Mouse (Mus musculus) hindbrain, embryonic 11.5 days (tissue): ENCODE data around the gene Tdrd7. TPM values are rescaled to one million over a fixed set of nuclear protein-coding genes. Genes with fewer than 3 reads are reported as not detected.

ENCODE experiments used
- ATAC-seq: fragments of 200-750 bp; cut with Nextera tagmentation; 2 replicates; pipeline ENCODE4 v1.8.0; 2017; ENCODE audit warnings: mild to moderate bottlenecking, moderate TSS enrichment, moderate library complexity; ENCODE audit not compliant: low FRiP score
- DNase-seq: peaks from one replicate; pipeline ENCODE4 v3.0.0-alpha.2; 2015; ENCODE audit warnings: low spot score
- H3K27ac ChIP-seq: fragments of 300-500 bp; sonication (generic); 2 replicates; pipeline ENCODE4 v1.5.1; 2014; ENCODE audit warnings: mild to moderate bottlenecking, low read depth, low read length
- H3K27me3 ChIP-seq: fragments of 300-500 bp; sonication (generic); 2 replicates; pipeline ENCODE4 v1.6.1; 2014; ENCODE audit warnings: mild to moderate bottlenecking, low read length, moderate library complexity, mixed read lengths; ENCODE audit not compliant: control insufficient read depth, insufficient read depth
- H3K36me3 ChIP-seq: fragments of 300-500 bp; sonication (generic); 2 replicates; pipeline ENCODE4 v1.6.1; 2014; ENCODE audit warnings: mild to moderate bottlenecking, low read length, moderate library complexity, mixed read lengths; ENCODE audit not compliant: control insufficient read depth, insufficient read depth
- H3K4me1 ChIP-seq: fragments of 300-500 bp; sonication (generic); replicated peaks from 2 replicates; pipeline ENCODE4 v1.6.1; 2014; ENCODE audit warnings: low read length, mixed read lengths; ENCODE audit not compliant: control insufficient read depth, insufficient read depth
- H3K4me2 ChIP-seq: fragments of 300-500 bp; sonication (generic); replicated peaks from 2 replicates; pipeline ENCODE4 v1.6.1; 2014; ENCODE audit warnings: mild to moderate bottlenecking, low read depth, low read length
- H3K4me3 ChIP-seq: fragments of 300-500 bp; sonication (generic); 2 replicates; pipeline ENCODE4 v1.5.1; 2014; ENCODE audit warnings: low read depth, low read length
- H3K9ac ChIP-seq: fragments of 300-500 bp; sonication (generic); 2 replicates; pipeline ENCODE4 v1.6.1; 2014; ENCODE audit warnings: low read depth, low read length
- H3K9me3 ChIP-seq: fragments of 300-500 bp; sonication (generic); 2 replicates; pipeline ENCODE4 v1.6.1; 2016; ENCODE audit warnings: low read length; ENCODE audit not compliant: control insufficient read depth
- WGBS: fragments of 180-500 bp; shearing (Covaris S2); extraction: QIAGEN DNeasy Blood & Tissue Kit; methylation state at CpG from one replicate; pipeline ENCODE4 v1.1.7; 2014; 5-methylcytosine and 5-hydroxymethylcytosine counted together
- polyA plus RNA-seq: library from polyadenylated mRNA; unstranded; fragments of >200 nt; fragmentation: Nextera tagmentation; extraction: Ambion mirVana; gene quantifications from 2 replicates; pipeline ENCODE4 v1.2.1, GENCODE M21; 2014

The Tdrd7 gene
- polyA plus RNA-seq, 1 experiment from 2014 or later = 11.7 TPM

GRCm38 (mm10) chr4:46029552-46029951, 64.4 kb downstream of the Tdrd7 start:
- H3K9me3 ChIP-seq = no peaks in the 10 kb centered on the region
- no peak overlapping the region for H3K4me3 ChIP-seq
- no peak overlapping the region for H3K27ac ChIP-seq
- no peaks in the 10 kb centered on the region for H3K36me3 ChIP-seq
- no peak for ATAC-seq
- no peak overlapping the region for H3K9ac ChIP-seq
- H3K27me3 ChIP-seq = no peaks in the 10 kb centered on the region
- WGBS = 42% methylated on average over 9 of the region's 9 CpGs
- peak; percentile 46 for DNase-seq
- H3K4me2 ChIP-seq = no peak overlapping the region
- H3K4me1 ChIP-seq = no peaks in the 10 kb centered on the region

GRCm38 (mm10) chr4:46032448-46032847, 67.3 kb downstream of the Tdrd7 start:
- H3K27me3 ChIP-seq = peaks cover 2% of the 10 kb centered on the region
- H3K4me2 ChIP-seq = no peak overlapping the region
- H3K36me3 ChIP-seq = no peaks in the 10 kb centered on the region
- 64% methylated on average over 9 of the region's 9 CpGs for WGBS
- no peak overlapping the region for H3K4me3 ChIP-seq
- no peak overlapping the region for H3K27ac ChIP-seq
- no peak for DNase-seq
- ATAC-seq = no peak
- H3K9ac ChIP-seq = no peak overlapping the region
- H3K4me1 ChIP-seq = no peaks in the 10 kb centered on the region
- H3K9me3 ChIP-seq = no peaks in the 10 kb centered on the region

- no peaks in the 10 kb centered on the region for H3K36me3 ChIP-seq
- no peak overlapping the region for H3K4me2 ChIP-seq
- no peak overlapping the region for H3K27ac ChIP-seq
- H3K4me1 ChIP-seq = no peaks in the 10 kb centered on the region
- WGBS = 85% methylated on average over 2 of the region's 2 CpGs
- H3K9ac ChIP-seq = no peak overlapping the region
- H3K9me3 ChIP-seq = no peaks in the 10 kb centered on the region
- H3K4me3 ChIP-seq = no peak overlapping the region
- DNase-seq (no peak), ATAC-seq (no peak)
- H3K27me3 ChIP-seq = peaks cover 8% of the 10 kb centered on the region
Measured at GRCm38 (mm10) chr4:46033197-46033596, 68.1 kb downstream of the Tdrd7 start.

GRCm38 (mm10) chr4:46038591-46038891, 73.4 kb downstream of the Tdrd7 start:
- ATAC-seq (no peak), DNase-seq (peak; percentile 47)
- Histone ChIP-seq H3K4me2 (peak overlapping the region; percentile 99), H3K4me1 (peaks cover 6% of the 10 kb centered on the region), H3K27me3 (peaks cover 34% of the 10 kb centered on the region), H3K36me3 (no peaks in the 10 kb centered on the region), H3K9me3 (no peaks in the 10 kb centered on the region), H3K4me3 (peak overlapping the region; percentile 55), H3K27ac (no peak overlapping the region), H3K9ac (no peak overlapping the region)
- 17% methylated on average over 12 of the region's 12 CpGs for WGBS

GRCm38 (mm10) chr4:46038892-46039751, 74.0 kb downstream of the Tdrd7 start, which contains the start of gene Tmod1:
TSS of gene Tmod1 (plus strand) at chr4:46038935.
- WGBS = under 1% methylated on average over 61 of the region's 72 CpGs

GRCm38 (mm10) chr4:46039899-46040298, 74.8 kb downstream of the Tdrd7 start:
- peaks cover 6% of the 10 kb centered on the region for H3K4me1 ChIP-seq
- peak overlapping the region; percentile 55 for H3K4me3 ChIP-seq
- no peak for ATAC-seq
- peaks cover 34% of the 10 kb centered on the region for H3K27me3 ChIP-seq
- H3K27ac ChIP-seq = no peak overlapping the region
- H3K36me3 ChIP-seq = no peaks in the 10 kb centered on the region
- H3K9me3 ChIP-seq = no peaks in the 10 kb centered on the region
- no peak overlapping the region; the same call in 1 of the 2 replicates for H3K9ac ChIP-seq
- peak overlapping the region; percentile 99 for H3K4me2 ChIP-seq
- no peak for DNase-seq
- 20% methylated on average over 6 of the region's 6 CpGs for WGBS

More at GRCm38 (mm10) chr4:46038892-46039751, 74.0 kb downstream of the Tdrd7 start, which contains the start of gene Tmod1:
- Histone ChIP-seq H3K4me1 (peaks cover 6% of the 10 kb centered on the region), H3K36me3 (no peaks in the 10 kb centered on the region), H3K4me2 (peak within 1 kb of the TSS; percentile 99), H3K4me3 (peak within 1 kb of the TSS; percentile 55), H3K27ac (no peak within 1 kb of the TSS), H3K27me3 (peaks cover 34% of the 10 kb centered on the region), H3K9ac (peak within 1 kb of the TSS; percentile 60; the same call in 1 of the 2 replicates), H3K9me3 (no peaks in the 10 kb centered on the region)
- DNase-seq (peak; percentile 59), ATAC-seq (0 out of 2 replicates have a peak, but pooled peaks have one; percentile 60)

GRCm38 (mm10) chr4:46040594-46041192, 75.6 kb downstream of the Tdrd7 start:
- Histone ChIP-seq H3K9me3 (no peaks in the 10 kb centered on the region), H3K27me3 (peaks cover 34% of the 10 kb centered on the region), H3K9ac (no peak overlapping the region), H3K27ac (no peak overlapping the region), H3K4me2 (no peak overlapping the region), H3K4me1 (peaks cover 6% of the 10 kb centered on the region), H3K4me3 (no peak overlapping the region), H3K36me3 (no peaks in the 10 kb centered on the region)
- DNase-seq (peak; percentile 46), ATAC-seq (0 out of 2 replicates have a peak, but pooled peaks have one; percentile 30)
- 20% methylated on average over 9 of the region's 9 CpGs for WGBS

- DNase-seq (no peak), ATAC-seq (no peak)
- Histone ChIP-seq H3K9ac (no peak overlapping the region), H3K27ac (no peak overlapping the region), H3K4me3 (no peak overlapping the region), H3K4me1 (peaks cover 6% of the 10 kb centered on the region), H3K27me3 (peaks cover 34% of the 10 kb centered on the region), H3K4me2 (no peak overlapping the region; the same call in 1 of the 2 replicates), H3K36me3 (no peaks in the 10 kb centered on the region), H3K9me3 (no peaks in the 10 kb centered on the region)
- WGBS = 26% methylated on average over 7 of the region's 7 CpGs
Measured at GRCm38 (mm10) chr4:46041761-46042504, 76.8 kb downstream of the Tdrd7 start.
